Mouse (Mus musculus) liver, embryonic 11.5 days (tissue): ENCODE results near the gene Klrk1. TPM values are rescaled to one million over a fixed set of nuclear protein-coding genes. Genes with fewer than 3 reads are reported as not detected.

Experiments used
- ATAC-seq: fragments of 200-750 bp; cut with Nextera tagmentation; replicated peaks from 2 replicates; pipeline ENCODE4 v1.8.0; 2017; ENCODE audit warnings: moderate number of reproducible peaks, mild to moderate bottlenecking, moderate TSS enrichment, moderate library complexity; ENCODE audit not compliant: low FRiP score
- DNase-seq: peaks from one replicate; pipeline ENCODE4 v3.0.0-alpha.2; 2017; ENCODE audit warnings: low spot score
- H3K27ac ChIP-seq: fragments of 300-500 bp; sonication (generic); 2 replicates; pipeline ENCODE4 v1.5.1; 2014; ENCODE audit warnings: mild to moderate bottlenecking, low read depth, low read length, control low read depth
- H3K27me3 ChIP-seq: fragments of 300-500 bp; sonication (generic); replicated peaks from 2 replicates; pipeline ENCODE4 v1.6.1; 2014; ENCODE audit warnings: low read length, mixed read lengths; ENCODE audit not compliant: control insufficient read depth, insufficient read depth
- H3K36me3 ChIP-seq: fragments of 300-500 bp; sonication (generic); 2 replicates; pipeline ENCODE4 v1.6.1; 2014; ENCODE audit warnings: mild to moderate bottlenecking, low read length, moderate library complexity, mixed read lengths; ENCODE audit not compliant: control insufficient read depth, insufficient read depth
- H3K4me1 ChIP-seq: fragments of 300-500 bp; sonication (generic); replicated peaks from 2 replicates; pipeline ENCODE4 v1.6.1; 2014; ENCODE audit warnings: low read length, mixed read lengths; ENCODE audit not compliant: control insufficient read depth, insufficient read depth
- H3K4me2 ChIP-seq: fragments of 300-500 bp; sonication (generic); 2 replicates; pipeline ENCODE4 v1.6.1; 2014; ENCODE audit warnings: mild to moderate bottlenecking, control low read depth, moderate library complexity
- H3K4me3 ChIP-seq: fragments of 300-500 bp; sonication (generic); 2 replicates; pipeline ENCODE4 v1.5.1; 2014; ENCODE audit warnings: low read depth, low read length, control low read depth
- H3K9ac ChIP-seq: fragments of 300-500 bp; sonication (generic); 2 replicates; pipeline ENCODE4 v1.6.1; 2014; ENCODE audit warnings: low read depth, low read length, control low read depth
- H3K9me3 ChIP-seq: fragments of 300-500 bp; sonication (generic); 2 replicates; pipeline ENCODE4 v1.6.1; 2016; ENCODE audit warnings: low read length, inconsistent platforms, mixed read lengths; ENCODE audit not compliant: control insufficient read depth
- WGBS: fragments of 180-500 bp; shearing (Covaris S2); extraction: QIAGEN DNeasy Blood & Tissue Kit; methylation state at CpG from one replicate; pipeline ENCODE4 v1.1.7; 2014; 5-methylcytosine and 5-hydroxymethylcytosine counted together
- polyA plus RNA-seq: library from polyadenylated mRNA; unstranded; fragments of >200 nt; fragmentation: Nextera tagmentation; extraction: Ambion mirVana; gene quantifications from 2 replicates; pipeline ENCODE4 v1.2.1, GENCODE M21; 2014

Klrk1 gene
- polyA plus RNA-seq, 1 experiment from 2014 or later = not detected

DNA sequence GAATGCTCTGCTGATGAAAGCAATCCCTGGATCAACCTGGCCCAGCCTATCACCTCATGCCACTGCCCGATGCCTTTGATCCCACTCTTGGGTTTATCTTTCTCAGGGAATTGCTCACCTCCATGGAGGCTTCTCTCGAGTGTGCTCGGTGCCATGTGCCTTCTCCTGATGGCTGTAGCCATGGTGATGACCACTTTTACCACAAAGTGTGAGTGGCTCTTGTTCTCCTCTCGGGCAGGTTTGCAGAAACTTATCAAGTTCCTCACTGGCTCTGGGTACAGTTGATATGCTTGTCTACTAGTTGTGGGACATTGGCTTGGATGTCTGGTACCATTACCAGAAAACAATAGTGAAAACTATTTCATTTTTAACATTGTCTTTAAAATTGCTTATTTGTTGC is 41.8 kb downstream of the Klrk1 start:
- no peak overlapping the region for H3K27ac ChIP-seq
- H3K4me2 ChIP-seq = no peak overlapping the region
- DNase-seq = no peak
- ATAC-seq = no peak
- H3K36me3 ChIP-seq = no peaks in the 10 kb centered on the region
- WGBS = 46% methylated on average over 4 of the region's 4 CpGs
- no peaks in the 10 kb centered on the region for H3K4me1 ChIP-seq
- H3K4me3 ChIP-seq = no peak overlapping the region
- H3K9me3 ChIP-seq = no peaks in the 10 kb centered on the region
- no peak overlapping the region for H3K9ac ChIP-seq
- H3K27me3 ChIP-seq = no peaks in the 10 kb centered on the region

DNA sequence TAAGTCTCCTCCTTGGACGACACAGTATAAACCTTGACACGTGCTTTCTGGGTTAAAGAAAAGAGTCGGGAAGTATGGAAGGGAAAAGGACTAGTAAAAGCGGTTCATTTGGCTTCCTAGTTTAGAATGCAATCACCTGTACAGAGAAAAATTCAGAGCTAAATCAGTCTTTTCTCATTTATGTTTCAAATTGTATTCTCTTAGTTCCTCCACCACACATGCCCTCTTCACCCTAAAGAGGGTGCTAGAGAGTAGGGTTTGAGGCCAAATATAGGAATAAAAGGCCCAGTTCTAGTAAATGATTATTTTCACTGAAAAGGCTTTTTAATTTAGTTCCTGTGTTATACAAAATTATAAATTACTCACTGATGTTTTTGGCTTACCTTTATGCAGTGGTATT is 42.4 kb downstream of the Klrk1 start:
- ATAC-seq = no peak
- Histone ChIP-seq H3K4me3 (no peak overlapping the region), H3K36me3 (no peaks in the 10 kb centered on the region), H3K27me3 (no peaks in the 10 kb centered on the region), H3K4me2 (no peak overlapping the region), H3K9me3 (no peaks in the 10 kb centered on the region), H3K9ac (no peak overlapping the region), H3K4me1 (no peaks in the 10 kb centered on the region), H3K27ac (no peak overlapping the region)
- no peak for DNase-seq
- WGBS = 58% methylated on average over 4 of the region's 4 CpGs

DNA sequence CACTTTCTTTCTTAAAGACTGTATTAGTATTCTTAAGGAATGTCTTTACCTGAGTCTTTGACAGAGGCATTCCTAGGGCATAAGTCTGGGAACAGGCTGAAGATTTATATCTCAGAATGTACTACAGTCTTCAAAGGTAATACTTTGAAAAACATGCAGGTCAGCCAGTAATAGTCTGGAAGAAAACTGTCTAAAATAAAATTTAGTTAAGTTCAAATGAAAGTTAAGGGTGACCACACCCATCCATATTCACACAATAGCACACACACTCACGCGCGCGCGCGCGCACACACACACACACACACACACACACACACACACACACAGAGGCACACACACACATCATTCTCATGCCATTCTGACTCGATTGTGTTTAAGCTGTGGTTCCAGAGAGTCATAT is 46.1 kb downstream of the Klrk1 start, which contains the start of gene Klre1:
Gene Klre1, plus strand, starts transcription at position 301 of the 400 bp plus-strand sequence.
- DNase-seq (no peak), ATAC-seq (no peak)
- no peaks in the 10 kb centered on the region for H3K27me3 ChIP-seq
- WGBS = 84% methylated on average over 8 of the region's 8 CpGs
- no peaks in the 10 kb centered on the region for H3K4me1 ChIP-seq
- no peak within 1 kb of the TSS for H3K27ac ChIP-seq
- H3K4me3 ChIP-seq = no peak within 1 kb of the TSS
- no peaks in the 10 kb centered on the region for H3K9me3 ChIP-seq
- H3K36me3 ChIP-seq = no peaks in the 10 kb centered on the region
- H3K4me2 ChIP-seq = no peak within 1 kb of the TSS
- no peak within 1 kb of the TSS for H3K9ac ChIP-seq

DNA sequence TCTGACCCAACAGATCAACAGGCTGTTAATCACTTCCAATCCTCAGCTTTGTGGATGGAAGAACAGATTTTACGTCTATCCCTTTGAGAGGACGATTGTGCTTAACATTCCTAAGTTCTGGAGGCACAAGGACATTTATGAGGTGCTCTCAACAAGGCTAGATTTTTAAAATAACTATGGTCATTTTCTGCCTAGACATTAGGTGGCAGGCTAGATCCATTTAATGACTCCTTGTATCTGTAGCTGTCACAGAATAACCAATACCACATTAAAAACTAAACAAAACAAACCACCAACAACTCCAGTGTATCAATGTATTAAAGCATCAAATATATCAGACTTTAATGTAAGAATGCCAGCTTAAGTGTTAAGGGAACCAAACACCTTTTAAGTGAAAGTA is 48.3 kb downstream of the Klrk1 start:
- Histone ChIP-seq H3K27me3 (no peaks in the 10 kb centered on the region), H3K36me3 (no peaks in the 10 kb centered on the region), H3K4me1 (no peaks in the 10 kb centered on the region), H3K9ac (no peak overlapping the region), H3K4me3 (no peak overlapping the region), H3K9me3 (no peaks in the 10 kb centered on the region), H3K4me2 (no peak overlapping the region), H3K27ac (no peak overlapping the region)
- ATAC-seq (no peak), DNase-seq (no peak)
- WGBS = 18% methylated on average over 2 of the region's 2 CpGs

DNA sequence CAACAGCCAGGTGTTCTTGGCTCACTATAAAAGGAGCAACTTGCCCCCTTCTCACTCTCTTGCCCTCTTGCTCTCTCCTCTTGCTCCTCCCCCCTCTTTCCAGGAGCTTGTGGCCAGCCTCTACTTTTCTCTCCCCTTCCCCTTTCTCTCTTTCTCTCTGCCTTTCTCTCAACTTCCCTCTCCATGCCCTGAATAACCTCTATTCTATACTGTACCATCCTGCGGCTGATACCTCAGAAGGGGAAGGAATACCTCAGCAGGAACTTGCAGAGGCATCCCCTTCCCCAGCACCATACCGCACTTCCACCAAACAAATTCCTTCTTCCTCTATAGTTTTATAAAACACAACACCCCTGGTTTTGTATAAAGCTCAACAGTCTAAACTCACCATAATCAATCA is 58.4 kb downstream of the Klrk1 start:
- DNase-seq = no peak
- no peak overlapping the region for H3K9ac ChIP-seq
- no peaks in the 10 kb centered on the region for H3K36me3 ChIP-seq
- no peak for ATAC-seq
- no peak overlapping the region for H3K4me2 ChIP-seq
- H3K9me3 ChIP-seq = no peaks in the 10 kb centered on the region
- no peak overlapping the region for H3K4me3 ChIP-seq
- no peaks in the 10 kb centered on the region for H3K4me1 ChIP-seq
- H3K27ac ChIP-seq = no peak overlapping the region
- 53% methylated on average over 2 of the region's 2 CpGs for WGBS
- H3K27me3 ChIP-seq = no peaks in the 10 kb centered on the region

Other genes starting within 250 kb of the Klrk1 start
- gene Clec12b, start 238.0 kb downstream of the Klrk1 start, polyA plus RNA-seq = not detected in 2 replicates
- gene Clec1b, start 226.6 kb downstream of the Klrk1 start, polyA plus RNA-seq = 39.2 and 39.8 TPM in 2 replicates
- gene Clec9a, start 215.0 kb downstream of the Klrk1 start, polyA plus RNA-seq = 0.56 and 0.67 TPM in 2 replicates
- 0.38 and 0.65 TPM in 2 replicates for gene Clec1a, start 171.9 kb downstream of the Klrk1 start, polyA plus RNA-seq
- gene Olr1, start 116.7 kb downstream of the Klrk1 start, polyA plus RNA-seq = 0.71 and 1.1 TPM in 2 replicates
- not detected in 2 replicates for gene Tmem52b, start 111.3 kb downstream of the Klrk1 start, polyA plus RNA-seq
- gene Gabarapl1, start 90.7 kb downstream of the Klrk1 start, polyA plus RNA-seq = 16.6 and 17.7 TPM in 2 replicates
- gene Klre1, start 46.0 kb downstream of the Klrk1 start, polyA plus RNA-seq = not detected in 2 replicates
- gene Klrd1, start 32.1 kb downstream of the Klrk1 start, polyA plus RNA-seq = not detected in 2 replicates
- gene Klrc3, start 19.5 kb upstream of the Klrk1 start, polyA plus RNA-seq = not detected in 2 replicates
- not detected in 2 replicates for gene Klrc2, start 36.8 kb upstream of the Klrk1 start, polyA plus RNA-seq
- not detected in 2 replicates for gene Klrc1, start 55.1 kb upstream of the Klrk1 start, polyA plus RNA-seq
- gene Klri1, start 93.3 kb upstream of the Klrk1 start, polyA plus RNA-seq = not detected in 2 replicates
- gene Klri2, start 116.6 kb upstream of the Klrk1 start, polyA plus RNA-seq = not detected in 2 replicates
- gene Gm156, start 160.4 kb upstream of the Klrk1 start, polyA plus RNA-seq = not detected in 2 replicates
- not detected in 2 replicates for gene Gm17631, start 238.8 kb upstream of the Klrk1 start, polyA plus RNA-seq